Mouse (Mus musculus) heart, embryonic 12.5 days (tissue): ENCODE measurements around the gene Arhgef7. TPM values are rescaled to one million over a fixed set of nuclear protein-coding genes. Genes with fewer than 3 reads are reported as not detected.

ENCODE experiments used
- ATAC-seq: fragments of 200-750 bp; cut with Nextera tagmentation; 2 replicates; pipeline ENCODE4 v1.8.0; 2017; ENCODE audit warnings: moderate TSS enrichment, moderate library complexity; ENCODE audit not compliant: insufficient number of reproducible peaks, low FRiP score
- H3K27ac ChIP-seq: fragments of 300-500 bp; sonication (generic); 2 replicates; pipeline ENCODE4 v1.5.1; 2016; ENCODE audit warnings: mild to moderate bottlenecking, moderate library complexity; ENCODE audit not compliant: poor library complexity, severe bottlenecking
- H3K27me3 ChIP-seq: fragments of 300-500 bp; sonication (generic); replicated peaks from 2 replicates; pipeline ENCODE4 v1.6.1; 2016; ENCODE audit warnings: mild to moderate bottlenecking, moderate library complexity
- H3K36me3 ChIP-seq: fragments of 300-500 bp; sonication (generic); 2 replicates; pipeline ENCODE4 v1.6.1; 2016; ENCODE audit warnings: mild to moderate bottlenecking, moderate library complexity
- H3K4me1 ChIP-seq: fragments of 300-500 bp; sonication (generic); replicated peaks from 2 replicates; pipeline ENCODE4 v1.6.1; 2016; ENCODE audit warnings: mild to moderate bottlenecking
- H3K4me2 ChIP-seq: fragments of 300-500 bp; sonication (generic); 2 replicates; pipeline ENCODE4 v1.6.1; 2016; ENCODE audit warnings: mild to moderate bottlenecking, moderate library complexity
- H3K4me3 ChIP-seq: fragments of 300-500 bp; sonication (generic); 2 replicates; pipeline ENCODE4 v1.5.1; 2016; ENCODE audit warnings: mild to moderate bottlenecking
- H3K9ac ChIP-seq: fragments of 300-500 bp; sonication (generic); 2 replicates; pipeline ENCODE4 v1.6.1; 2016; ENCODE audit warnings: mild to moderate bottlenecking, moderate library complexity
- H3K9me3 ChIP-seq: fragments of 300-500 bp; sonication (generic); replicated peaks from 2 replicates; pipeline ENCODE4 v1.6.1; 2016; ENCODE audit warnings: mild to moderate bottlenecking, moderate library complexity
- WGBS: fragments of 180-500 bp; shearing (Covaris S2); methylation state at CpG from one replicate; pipeline ENCODE4 v1.1.7; 2016; 5-methylcytosine and 5-hydroxymethylcytosine counted together
- polyA plus RNA-seq: library from polyadenylated mRNA; unstranded; fragments of >200 nt; fragmentation: Nextera tagmentation; extraction: Ambion mirVana; gene quantifications from 2 replicates; pipeline ENCODE4 v1.2.1, GENCODE M21; 2016

Gene Arhgef7
- polyA plus RNA-seq, 1 experiment from 2014 or later: 70.5 TPM

- Histone ChIP-seq H3K4me3 (no peak overlapping the region), H3K9me3 (no peaks in the 10 kb centered on the region), H3K9ac (no peak overlapping the region), H3K27ac (peak overlapping the region; percentile 43), H3K36me3 (peaks cover 70% of the 10 kb centered on the region), H3K4me2 (no peak overlapping the region), H3K27me3 (no peaks in the 10 kb centered on the region), H3K4me1 (peaks cover 53% of the 10 kb centered on the region)
- WGBS: 55% methylated on average over 14 of the region's 14 CpGs
- ATAC-seq: 0 out of 2 replicates have a peak, but pooled peaks have one; percentile 17
These were observed 70.4 kb downstream of the Arhgef7 start for GRCm38 (mm10) chr8:11797729-11798479.

- H3K4me3 ChIP-seq: no peak overlapping the region
- no peak overlapping the region for H3K4me2 ChIP-seq
- H3K27ac ChIP-seq: peak overlapping the region; percentile 43
- peaks cover 71% of the 10 kb centered on the region for H3K36me3 ChIP-seq
- H3K4me1 ChIP-seq: peaks cover 48% of the 10 kb centered on the region
- no peaks in the 10 kb centered on the region for H3K9me3 ChIP-seq
- 80% methylated on average over 4 of the region's 4 CpGs for WGBS
- no peak overlapping the region for H3K9ac ChIP-seq
- H3K27me3 ChIP-seq: no peaks in the 10 kb centered on the region
- ATAC-seq: no peak; the same call in 1 of the 2 replicates
These were observed 71.0 kb downstream of the Arhgef7 start for GRCm38 (mm10) chr8:11798480-11798867.

- no peak for ATAC-seq
- H3K9ac ChIP-seq: no peak overlapping the region
- H3K27ac ChIP-seq: no peak overlapping the region
- H3K27me3 ChIP-seq: no peaks in the 10 kb centered on the region
- H3K4me1 ChIP-seq: peaks cover 48% of the 10 kb centered on the region
- H3K4me2 ChIP-seq: no peak overlapping the region
- WGBS: 89% methylated on average over 3 of the region's 3 CpGs
- no peak overlapping the region for H3K4me3 ChIP-seq
- no peaks in the 10 kb centered on the region for H3K9me3 ChIP-seq
- peaks cover 77% of the 10 kb centered on the region for H3K36me3 ChIP-seq
These were observed 71.6 kb downstream of the Arhgef7 start for GRCm38 (mm10) chr8:11799098-11799497.

DNA sequence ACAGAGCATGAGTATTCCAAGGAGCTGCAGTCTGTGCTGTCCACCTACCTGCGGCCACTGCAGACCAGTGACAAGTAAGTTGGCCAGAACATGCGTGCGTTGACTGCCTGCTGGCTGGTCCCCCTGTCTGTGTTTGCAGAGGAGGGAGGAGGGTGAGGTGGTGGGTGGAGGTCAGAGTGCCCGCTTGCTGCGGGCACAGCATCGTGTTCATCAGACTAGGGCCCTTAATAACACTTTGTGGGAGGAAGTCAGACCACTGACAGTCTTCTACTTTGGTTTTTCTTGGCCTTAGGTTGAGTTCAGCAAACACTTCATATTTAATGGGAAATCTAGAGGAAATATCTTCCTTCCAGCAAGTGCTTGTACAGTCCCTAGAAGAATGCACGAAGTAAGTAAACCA, 73.0 kb downstream of the Arhgef7 start:
- ATAC-seq: no peak

DNA sequence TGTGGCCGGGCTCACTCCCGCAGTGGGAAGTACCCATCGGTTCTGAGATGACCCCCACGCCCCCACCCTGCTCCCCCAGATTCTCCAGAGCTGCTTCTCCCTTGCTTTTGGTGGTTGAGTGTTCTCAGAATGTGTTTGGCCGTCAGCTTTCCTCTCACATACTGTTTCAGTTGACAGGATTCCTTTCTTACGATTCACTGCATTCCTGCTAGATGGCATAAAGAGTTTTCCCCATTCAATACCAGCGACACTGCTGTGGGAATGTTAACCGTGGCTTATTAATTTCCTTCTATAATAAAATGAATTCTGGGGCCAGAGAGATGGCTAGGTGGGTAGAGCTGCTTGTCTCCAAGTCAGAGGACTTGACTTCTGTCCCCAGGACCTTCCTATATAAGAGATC, 74.0 kb downstream of the Arhgef7 start:
- Histone ChIP-seq H3K4me3 (no peak overlapping the region), H3K4me2 (no peak overlapping the region), H3K4me1 (peaks cover 49% of the 10 kb centered on the region), H3K9me3 (no peaks in the 10 kb centered on the region), H3K36me3 (peaks cover 83% of the 10 kb centered on the region), H3K9ac (no peak overlapping the region), H3K27me3 (no peaks in the 10 kb centered on the region), H3K27ac (peak overlapping the region; percentile 30)
- ATAC-seq: no peak
- WGBS: 53% methylated on average over 8 of the region's 8 CpGs

More for the DNA sequence above, 73.0 kb downstream of the Arhgef7 start:
- Histone ChIP-seq H3K36me3 (peaks cover 83% of the 10 kb centered on the region), H3K4me2 (no peak overlapping the region), H3K27me3 (no peaks in the 10 kb centered on the region), H3K9ac (no peak overlapping the region), H3K27ac (no peak overlapping the region), H3K4me1 (peaks cover 44% of the 10 kb centered on the region), H3K9me3 (no peaks in the 10 kb centered on the region), H3K4me3 (no peak overlapping the region)
- WGBS: 95% methylated on average over 7 of the region's 7 CpGs

DNA sequence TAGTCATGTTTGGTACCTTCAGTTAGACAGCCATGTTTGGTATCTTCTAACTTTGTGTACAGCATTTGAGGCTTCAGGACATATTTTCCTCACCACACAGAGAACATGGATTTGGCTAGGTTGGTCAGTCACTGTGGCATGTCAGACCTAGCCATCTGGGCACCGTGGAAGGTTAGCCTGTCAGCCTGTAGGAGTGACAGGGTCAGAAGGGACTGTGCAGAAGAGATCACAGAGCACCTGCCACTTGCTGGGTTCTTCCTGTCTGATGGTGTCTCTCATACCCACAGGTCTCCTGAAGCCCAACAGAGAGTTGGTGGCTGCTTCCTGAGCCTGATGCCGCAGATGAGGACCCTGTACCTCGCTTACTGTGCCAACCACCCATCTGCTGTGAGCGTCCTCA, 77.4 kb downstream of the Arhgef7 start:
- H3K36me3 ChIP-seq: peaks cover 93% of the 10 kb centered on the region
- H3K4me1 ChIP-seq: peaks cover 35% of the 10 kb centered on the region
- H3K27me3 ChIP-seq: no peaks in the 10 kb centered on the region
- no peak for ATAC-seq
- H3K9ac ChIP-seq: no peak overlapping the region
- WGBS: 88% methylated on average over 4 of the region's 4 CpGs
- H3K4me3 ChIP-seq: no peak overlapping the region
- no peak overlapping the region for H3K4me2 ChIP-seq
- no peaks in the 10 kb centered on the region for H3K9me3 ChIP-seq
- no peak overlapping the region for H3K27ac ChIP-seq

DNA sequence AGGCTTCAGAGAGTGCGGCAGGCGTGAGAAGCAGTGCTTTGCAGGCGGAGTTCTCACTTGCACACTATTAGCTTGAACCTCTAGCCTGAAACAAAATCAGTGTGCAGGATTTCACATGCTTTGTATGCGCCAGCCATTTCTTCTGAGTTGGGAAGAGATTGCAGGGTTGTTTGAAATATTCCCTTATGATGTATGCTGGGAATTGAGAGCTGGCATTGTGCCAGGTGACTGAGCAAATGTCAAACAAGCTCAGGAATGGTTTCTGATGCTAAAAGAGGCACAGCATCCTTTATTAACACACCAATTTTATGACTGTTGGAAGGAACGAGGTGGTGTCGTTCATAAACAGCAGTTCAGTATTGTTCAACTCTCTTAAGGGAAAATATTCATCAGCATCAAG, 78.7 kb downstream of the Arhgef7 start:
- WGBS: 94% methylated on average over 6 of the region's 6 CpGs
- no peak overlapping the region for H3K27ac ChIP-seq
- no peaks in the 10 kb centered on the region for H3K27me3 ChIP-seq

GRCm38 (mm10) chr8:11807361-11807760, 79.8 kb downstream of the Arhgef7 start:
- H3K27me3 ChIP-seq: no peaks in the 10 kb centered on the region
- H3K27ac ChIP-seq: peak overlapping the region; percentile 57
- H3K36me3 ChIP-seq: peaks cover 93% of the 10 kb centered on the region
- no peak overlapping the region for H3K4me2 ChIP-seq
- WGBS: 77% methylated on average over 3 of the region's 3 CpGs
- H3K9ac ChIP-seq: no peak overlapping the region
- H3K9me3 ChIP-seq: no peaks in the 10 kb centered on the region
- peaks cover 23% of the 10 kb centered on the region for H3K4me1 ChIP-seq
- no peak; the same call in 1 of the 2 replicates for ATAC-seq
- H3K4me3 ChIP-seq: no peak overlapping the region

More for the DNA sequence above, 78.7 kb downstream of the Arhgef7 start:
- no peak overlapping the region for H3K4me3 ChIP-seq
- peaks cover 29% of the 10 kb centered on the region for H3K4me1 ChIP-seq
- H3K9me3 ChIP-seq: no peaks in the 10 kb centered on the region
- ATAC-seq: no peak
- H3K36me3 ChIP-seq: peaks cover 97% of the 10 kb centered on the region
- H3K9ac ChIP-seq: no peak overlapping the region
- H3K4me2 ChIP-seq: no peak overlapping the region

DNA sequence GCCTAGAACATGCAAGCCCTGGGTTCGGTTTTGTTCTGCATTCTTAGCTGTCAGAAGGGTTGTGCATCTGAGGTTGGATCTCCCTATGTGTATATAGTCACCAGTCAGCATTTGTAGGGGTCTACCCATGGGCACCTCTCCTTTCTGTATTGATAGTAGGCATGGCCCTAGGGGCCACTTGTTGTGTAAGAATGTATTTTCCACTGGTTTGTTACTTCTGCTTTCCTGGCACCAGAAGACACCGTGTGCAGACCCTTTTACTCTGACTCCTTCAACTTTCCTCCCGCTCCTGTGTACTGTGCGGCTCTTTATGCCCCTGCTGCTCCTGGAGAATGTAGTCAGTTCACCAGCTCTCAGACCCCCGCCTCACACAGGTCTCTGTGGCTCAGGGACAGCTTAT, 80.5 kb downstream of the Arhgef7 start:
- Histone ChIP-seq H3K27me3 (no peaks in the 10 kb centered on the region), H3K4me2 (no peak overlapping the region), H3K9me3 (no peaks in the 10 kb centered on the region), H3K36me3 (peaks cover 93% of the 10 kb centered on the region), H3K27ac (no peak overlapping the region), H3K4me3 (no peak overlapping the region), H3K9ac (no peak overlapping the region), H3K4me1 (peaks cover 23% of the 10 kb centered on the region)
- WGBS: 89% methylated on average over 5 of the region's 5 CpGs
- ATAC-seq: no peak

GRCm38 (mm10) chr8:11810426-11810825, 82.9 kb downstream of the Arhgef7 start:
- ATAC-seq: no peak
- Histone ChIP-seq H3K4me2 (no peak overlapping the region), H3K9ac (no peak overlapping the region), H3K27ac (no peak overlapping the region), H3K9me3 (no peaks in the 10 kb centered on the region), H3K27me3 (no peaks in the 10 kb centered on the region), H3K4me1 (peaks cover 36% of the 10 kb centered on the region), H3K4me3 (no peak overlapping the region), H3K36me3 (peaks cover 94% of the 10 kb centered on the region)
- 89% methylated on average over 5 of the region's 5 CpGs for WGBS

DNA sequence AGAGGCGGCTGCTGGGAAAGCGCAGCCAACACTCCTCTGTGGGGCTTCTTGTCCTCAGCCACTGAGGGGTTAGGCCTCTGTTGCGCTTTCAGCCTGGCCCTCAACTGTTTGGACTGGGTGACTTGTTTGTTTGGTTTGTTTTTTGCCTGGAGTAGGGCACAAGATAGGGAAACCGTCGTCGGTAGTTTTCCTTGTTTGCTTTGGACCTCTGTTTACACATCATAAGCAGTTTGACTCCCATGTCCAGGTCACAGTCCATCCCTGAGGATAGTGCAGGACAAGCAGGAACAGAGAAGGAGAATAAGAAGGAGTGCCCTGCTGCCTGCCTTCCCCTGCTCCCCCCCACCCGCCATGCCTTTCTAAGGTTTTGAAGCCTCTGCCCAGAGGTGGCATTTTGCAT, 86.3 kb downstream of the Arhgef7 start:
- no peak for ATAC-seq
- H3K9me3 ChIP-seq: no peaks in the 10 kb centered on the region
- 70% methylated on average over 7 of the region's 7 CpGs for WGBS
- no peak overlapping the region; the same call in 1 of the 2 replicates for H3K27ac ChIP-seq
- H3K9ac ChIP-seq: no peak overlapping the region
- peaks cover 93% of the 10 kb centered on the region for H3K36me3 ChIP-seq
- H3K4me3 ChIP-seq: no peak overlapping the region
- H3K27me3 ChIP-seq: no peaks in the 10 kb centered on the region
- no peak overlapping the region for H3K4me2 ChIP-seq
- peaks cover 16% of the 10 kb centered on the region for H3K4me1 ChIP-seq

- no peak overlapping the region for H3K9ac ChIP-seq
- ATAC-seq: no peak
- H3K4me2 ChIP-seq: no peak overlapping the region
- WGBS: 73% methylated on average over 7 of the region's 7 CpGs
- no peaks in the 10 kb centered on the region for H3K27me3 ChIP-seq
- H3K4me1 ChIP-seq: peaks cover 29% of the 10 kb centered on the region
- no peak overlapping the region for H3K27ac ChIP-seq
- no peaks in the 10 kb centered on the region for H3K9me3 ChIP-seq
- H3K4me3 ChIP-seq: no peak overlapping the region
- H3K36me3 ChIP-seq: peaks cover 93% of the 10 kb centered on the region
These were observed 87.7 kb downstream of the Arhgef7 start for GRCm38 (mm10) chr8:11815206-11815605.
